Mouse (Mus musculus) ES-CJ7 (cell line): ENCODE measurements around the gene Gatad1.
A peak's percentile ranks its signal among the peaks of the same experiment; 100 is the strongest.
"Not testable (repeated sequence)": the region's sequence is repeated elsewhere in the genome, so short reads cannot be mapped to it uniquely, and the experiment has no call there.

Experiments
- DNase-seq: peaks from one replicate; pipeline ENCODE4 v3.0.0; 2011; ENCODE audit warnings: low read depth, low spot score

The Gatad1 gene

GRCm38 (mm10) chr5:3657085-3657484, at the start of gene Gatad1:
Gatad1 (minus strand) TSS chr5:3657185.
- no peak for DNase-seq

GRCm38 (mm10) chr5:3702180-3702579, 45.2 kb upstream of the Gatad1 start:
- DNase-seq, result no peak

DNA sequence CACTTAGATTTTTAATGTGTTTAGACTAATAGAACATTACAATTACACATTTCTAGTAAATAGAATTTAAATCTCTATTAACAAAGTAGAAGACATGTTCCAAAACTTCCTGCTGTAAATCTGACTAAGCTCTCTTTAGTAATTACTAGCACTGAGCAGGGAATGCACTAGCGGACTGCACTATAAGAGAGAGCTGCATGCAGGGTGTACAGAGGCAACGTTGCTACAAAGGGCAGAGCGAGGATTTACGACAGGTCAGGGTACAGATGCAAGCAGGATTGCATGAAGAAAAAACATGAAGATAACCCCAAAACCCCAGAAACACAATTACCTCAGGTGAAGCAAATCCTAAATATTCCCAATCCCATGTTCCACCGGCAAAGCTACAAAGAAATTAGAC, 43.0 kb upstream of the Gatad1 start:
- DNase-seq, result no peak

DNA sequence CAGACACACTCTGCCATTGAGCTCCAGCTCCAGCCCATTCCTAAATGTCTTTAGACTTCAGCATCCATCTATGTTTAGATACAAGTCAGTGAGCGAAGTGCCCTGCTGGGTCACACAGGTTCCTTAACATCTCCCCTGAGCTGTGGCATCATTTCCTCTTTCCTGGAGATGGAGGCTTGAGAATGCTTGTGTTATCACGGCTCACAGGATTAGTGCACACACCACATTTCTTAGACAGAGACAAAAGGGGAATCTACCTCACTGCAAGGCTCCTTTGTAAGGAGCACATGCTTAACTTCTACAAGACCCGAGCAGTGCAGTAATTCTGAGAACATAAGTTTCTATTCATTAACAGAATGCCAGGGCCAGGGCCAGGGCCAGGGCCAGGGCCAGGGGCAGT, 39.0 kb upstream of the Gatad1 start:
- no peak for DNase-seq

GRCm38 (mm10) chr5:3695191-3695590, 38.2 kb upstream of the Gatad1 start:
- no peak for DNase-seq

DNA sequence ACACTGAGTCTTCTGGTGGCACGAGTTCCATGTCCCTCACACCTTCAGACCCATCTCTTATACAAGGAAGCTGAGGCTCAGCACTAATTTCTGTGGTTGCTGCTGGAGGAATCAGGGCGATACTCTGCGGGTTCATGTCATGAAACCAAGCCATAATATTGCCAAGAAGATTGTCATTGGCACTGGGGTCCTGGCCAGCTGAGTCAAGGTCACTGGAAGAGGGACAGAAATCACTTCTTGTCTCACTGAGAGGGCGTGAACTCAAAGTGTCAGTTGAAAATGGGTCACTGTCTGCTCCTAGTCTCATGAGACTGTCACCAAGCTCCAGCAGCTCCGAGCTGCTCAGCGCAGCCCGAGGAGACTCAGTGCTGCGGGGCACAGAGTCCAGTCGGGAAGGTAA, 36.0 kb upstream of the Gatad1 start:
- DNase-seq, result no peak

GRCm38 (mm10) chr5:3691283-3691682, 34.3 kb upstream of the Gatad1 start:
- DNase-seq, result no peak

DNA sequence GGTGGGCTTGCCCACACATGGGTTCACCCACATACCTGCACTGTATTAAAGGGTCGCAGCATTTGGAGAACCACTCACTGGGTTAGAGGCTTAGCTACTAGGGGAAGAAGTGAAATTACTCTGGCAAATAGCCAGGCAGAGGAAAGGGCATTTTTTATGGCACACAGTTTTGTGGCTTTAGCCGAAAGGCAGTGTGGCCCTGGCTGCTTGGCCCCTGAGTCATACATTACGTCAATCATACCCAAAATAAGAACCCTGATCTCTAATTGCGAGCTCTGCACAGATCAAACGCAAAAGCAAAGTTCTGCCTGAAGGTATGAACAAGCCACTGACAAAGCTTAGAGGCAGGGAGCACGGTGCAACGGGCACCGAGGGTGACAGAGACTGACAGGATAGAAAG, 31.3 kb upstream of the Gatad1 start:
- DNase-seq, result no peak

DNA sequence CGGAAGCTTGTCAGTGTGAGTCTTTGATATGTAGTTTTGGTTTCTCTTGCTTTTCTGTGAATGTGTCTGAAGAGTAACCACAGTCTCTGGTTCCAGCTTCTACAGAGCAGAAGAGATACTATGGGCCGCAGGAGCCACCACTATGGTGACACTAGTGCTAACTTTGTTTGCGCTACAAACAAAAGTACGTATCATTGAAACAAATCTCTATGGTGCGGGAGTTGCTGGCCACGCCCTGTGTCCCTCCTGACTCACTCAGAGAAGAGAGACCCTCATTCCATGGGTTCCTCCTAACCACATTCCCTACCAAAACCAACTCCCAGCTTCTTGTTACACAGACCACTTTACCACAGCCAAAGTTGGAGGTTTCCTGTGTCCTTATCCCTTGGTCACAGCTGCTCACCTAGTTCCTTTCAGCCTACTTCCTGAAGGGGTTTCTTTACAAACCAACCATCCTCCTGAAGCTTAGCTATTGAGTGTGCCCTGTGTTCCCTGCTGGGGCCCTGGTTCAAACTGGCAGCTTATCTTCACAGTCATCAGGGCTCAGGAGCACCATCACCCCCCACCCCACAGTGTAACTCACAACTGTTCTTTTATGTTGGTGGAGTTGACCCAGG, 13.1 kb upstream of the Gatad1 start:
- no peak for DNase-seq

GRCm38 (mm10) chr5:3666585-3666984, 9.6 kb upstream of the Gatad1 start:
- DNase-seq, result no peak

GRCm38 (mm10) chr5:3665225-3665624, 8.2 kb upstream of the Gatad1 start:
- DNase-seq, result no peak

DNA sequence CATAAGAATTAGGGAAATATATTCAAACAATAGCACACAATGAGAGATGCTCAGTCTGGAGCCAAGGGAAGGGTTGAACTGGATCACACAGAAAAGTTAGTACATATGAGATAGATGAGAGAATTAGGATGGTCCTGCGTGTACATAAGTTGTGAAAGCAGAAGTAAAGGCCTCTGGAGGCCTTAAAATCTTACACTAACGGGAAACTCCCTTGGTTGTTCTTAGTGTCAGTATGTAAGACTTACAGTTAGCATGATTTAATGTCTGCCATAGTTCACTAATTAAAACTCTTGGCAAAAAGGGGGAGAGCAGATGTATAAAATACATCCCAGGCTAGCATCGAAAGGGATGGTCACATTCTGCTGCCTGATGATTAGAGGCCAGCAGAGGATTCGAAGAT, 3.2 kb downstream of the Gatad1 start:
- no peak for DNase-seq

GRCm38 (mm10) chr5:3652903-3653575, 3.9 kb downstream of the Gatad1 start:
- not testable (repeated sequence) for DNase-seq

DNA sequence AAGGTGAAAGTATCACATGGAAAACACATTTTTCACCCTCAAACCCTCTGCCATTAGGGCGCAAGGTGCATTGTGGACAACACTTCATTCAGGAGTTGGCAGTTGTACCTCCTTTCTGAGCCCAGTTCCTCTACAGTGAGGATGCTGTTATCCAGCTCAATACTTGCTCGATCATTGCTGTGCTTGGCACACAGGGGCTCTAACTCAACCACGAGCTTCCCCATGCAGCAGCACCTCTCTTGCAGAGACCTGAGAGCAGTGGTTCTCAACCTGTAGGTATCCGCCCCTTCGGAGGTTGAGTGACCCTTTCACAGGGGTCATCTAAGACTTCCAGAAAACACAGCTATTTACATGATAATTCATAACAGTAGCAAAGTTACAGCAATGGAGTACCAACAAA, 5.4 kb downstream of the Gatad1 start:
- DNase-seq, result no peak

GRCm38 (mm10) chr5:3650881-3651280, 6.1 kb downstream of the Gatad1 start, which contains the start of gene Tmbim7:
Tmbim7 (plus strand) TSS chr5:3651181.
- no peak for DNase-seq

GRCm38 (mm10) chr5:3648849-3649210, 8.2 kb downstream of the Gatad1 start:
- no peak for DNase-seq

DNA sequence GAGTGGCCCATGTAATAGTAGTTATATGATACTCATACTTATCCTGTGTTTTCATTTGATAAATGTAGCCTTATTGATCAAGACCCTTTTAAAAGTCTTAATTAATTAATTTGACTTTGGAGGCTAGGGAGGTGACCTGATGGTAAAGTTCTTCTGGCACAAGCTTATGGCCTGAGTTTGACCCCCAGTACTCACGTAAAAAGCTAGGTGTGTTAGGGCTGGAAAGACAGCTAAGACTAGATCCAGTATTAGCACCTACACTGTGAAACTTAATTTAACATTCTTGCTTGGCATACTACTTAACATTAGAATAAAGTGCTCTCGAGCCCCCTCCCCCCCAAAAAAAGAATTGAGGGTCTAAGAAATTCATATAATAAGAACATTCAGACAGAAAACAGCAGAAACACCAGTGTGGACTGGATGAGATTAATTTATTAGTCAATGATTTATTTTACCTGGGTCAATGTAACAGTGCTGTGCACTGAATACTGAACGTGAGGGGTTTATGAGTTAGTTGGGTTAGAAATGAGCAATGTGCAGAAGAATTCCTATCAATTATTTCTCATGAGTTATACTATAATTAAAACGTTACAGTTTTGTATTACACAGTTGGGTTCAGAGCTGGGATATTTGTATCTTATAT, 8.7 kb downstream of the Gatad1 start:
- no peak for DNase-seq

GRCm38 (mm10) chr5:3647708-3648121, 9.3 kb downstream of the Gatad1 start:
- peak; percentile 81 for DNase-seq

- DNase-seq, result peak; percentile 30
Observed at GRCm38 (mm10) chr5:3646991-3647707, 9.8 kb downstream of the Gatad1 start.

DNA sequence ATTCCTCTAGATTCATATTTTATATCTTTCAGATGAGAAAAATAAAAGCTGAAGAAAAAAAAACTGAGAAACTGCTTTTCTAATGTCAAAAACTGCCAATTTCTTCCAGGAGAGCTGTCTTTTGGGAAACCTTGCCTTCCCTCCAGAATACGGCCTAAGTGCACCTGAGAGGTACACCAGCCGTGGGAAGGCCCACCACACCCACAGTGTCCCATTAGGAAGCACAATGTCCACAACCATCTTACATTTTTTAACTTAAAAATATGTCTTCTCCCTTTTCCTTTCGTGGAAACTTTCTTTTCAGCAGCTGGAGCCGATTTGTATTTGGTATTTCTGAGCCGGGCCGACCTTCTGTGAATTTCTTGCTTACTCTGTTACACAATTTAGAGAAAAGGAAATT, 10.4 kb downstream of the Gatad1 start:
- DNase-seq, result no peak

- no peak for DNase-seq
Observed at GRCm38 (mm10) chr5:3645326-3645725, 11.7 kb downstream of the Gatad1 start.

- DNase-seq, result no peak
Observed at GRCm38 (mm10) chr5:3644621-3645020, 12.4 kb downstream of the Gatad1 start.
